Mouse (Mus musculus) heart, embryonic 14.5 days (tissue): Measurements from ENCODE around the gene Gng13. TPM values are rescaled to one million over a fixed set of nuclear protein-coding genes. Genes with fewer than 3 reads are reported as not detected.

Experiments used
- ATAC-seq: fragments of 200-750 bp; cut with Nextera tagmentation; 2 replicates; pipeline ENCODE4 v1.8.0; 2017; ENCODE audit warnings: low read depth, moderate TSS enrichment; ENCODE audit not compliant: insufficient number of reproducible peaks, insufficient read depth, low FRiP score
- H3K27ac ChIP-seq, 2 experiments: fragments of 200-500 bp in 1 of 2; fragments of 300-500 bp in 1 of 2; sonication (generic) in 1 of 2; replicated peaks in 1 of 2; 2 replicates each; pipeline ENCODE4 v1.5.1; 2012 to 2014; ENCODE audit warnings: low read depth in 2 of 2, low read length in 2 of 2, control low read depth in 1 of 2, mild to moderate bottlenecking in 1 of 2, mixed read lengths in 1 of 2; ENCODE audit not compliant: control insufficient read depth in 1 of 2, insufficient read depth in 1 of 2
- H3K27me3 ChIP-seq: fragments of 300-500 bp; sonication (generic); 2 replicates; pipeline ENCODE4 v1.6.1; 2014; ENCODE audit warnings: mild to moderate bottlenecking, low read length, control low read depth; ENCODE audit not compliant: control insufficient read depth, insufficient read depth
- H3K36me3 ChIP-seq: fragments of 300-500 bp; sonication (generic); 2 replicates; pipeline ENCODE4 v1.6.1; 2014; ENCODE audit warnings: mild to moderate bottlenecking, control low read depth, low read length, mixed read lengths; ENCODE audit not compliant: control insufficient read depth, insufficient read depth
- H3K4me1 ChIP-seq, 2 experiments: fragments of 200-500 bp in 1 of 2; fragments of 300-500 bp in 1 of 2; sonication (generic) in 1 of 2; 2 replicates each; pipeline ENCODE4 v1.6.1; 2012 to 2014; ENCODE audit warnings: low read length in 2 of 2, control low read depth in 1 of 2, mixed read lengths in 1 of 2; ENCODE audit not compliant: control insufficient read depth in 2 of 2, insufficient read depth in 2 of 2
- H3K4me2 ChIP-seq: fragments of 300-500 bp; sonication (generic); 2 replicates; pipeline ENCODE4 v1.6.1; 2014; ENCODE audit warnings: mild to moderate bottlenecking, low read length
- H3K4me3 ChIP-seq, 2 experiments: fragments of 200-500 bp in 1 of 2; fragments of 300-500 bp in 1 of 2; sonication (generic) in 1 of 2; 2 replicates each; pipeline ENCODE4 v1.5.1; 2012 to 2014; ENCODE audit warnings: low read length in 2 of 2, mild to moderate bottlenecking in 2 of 2, control low read depth in 1 of 2, low read depth in 1 of 2, moderate library complexity in 1 of 2; ENCODE audit not compliant: control insufficient read depth in 1 of 2, insufficient read depth in 1 of 2
- H3K9ac ChIP-seq: fragments of 300-500 bp; sonication (generic); 2 replicates; pipeline ENCODE4 v1.6.1; 2014; ENCODE audit warnings: mild to moderate bottlenecking, low read length
- H3K9me3 ChIP-seq: fragments of 300-500 bp; sonication (generic); 2 replicates; pipeline ENCODE4 v1.6.1; 2016; ENCODE audit warnings: low read length, control low read depth; ENCODE audit not compliant: control insufficient read depth
- WGBS: fragments of 180-500 bp; shearing (Covaris S2); extraction: QIAGEN DNeasy Blood & Tissue Kit; methylation state at CpG from one replicate; pipeline ENCODE4 v1.1.7; 2014; 5-methylcytosine and 5-hydroxymethylcytosine counted together
- polyA plus RNA-seq: library from polyadenylated mRNA; unstranded; fragments of >200 nt; fragmentation: Nextera tagmentation; extraction: Ambion mirVana; gene quantifications from 2 replicates; pipeline ENCODE4 v1.2.1, GENCODE M21; 2014

Gene Gng13
- polyA plus RNA-seq, result 2.4 and 3.7 TPM in 2 replicates

- ATAC-seq, result no peak
- no peaks in the 10 kb centered on the region for H3K9me3 ChIP-seq
- peaks cover 23% of the 10 kb centered on the region for H3K36me3 ChIP-seq
- H3K4me3 ChIP-seq, result peak within 1 kb of the TSS; percentile 44
- WGBS, result under 1% methylated on average over 45 of the region's 45 CpGs
- peak within 1 kb of the TSS; percentile 85 for H3K4me2 ChIP-seq
- H3K9ac ChIP-seq, result peak within 1 kb of the TSS; percentile 65
- H3K27me3 ChIP-seq, result peaks cover 21% of the 10 kb centered on the region
- H3K27ac ChIP-seq, result no peak within 1 kb of the TSS
- H3K4me1 ChIP-seq, result peaks cover 4 to 8% of the 10 kb centered on the region in 2 experiments; a peak in 1 of 4 replicates
Measured at GRCm38 (mm10) chr17:25716711-25717637, at the start of gene Gng13. Gene Gng13 (plus strand): TSS chr17:25717171.

GRCm38 (mm10) chr17:25668481-25669055, 48.4 kb upstream of the Gng13 start:
- Histone ChIP-seq H3K27ac (no peak overlapping the region), H3K4me1 (no peaks in the 10 kb centered on the region; a peak in 1 of 4 replicates), H3K27me3 (no peaks in the 10 kb centered on the region), H3K4me2 (no peak overlapping the region), H3K9ac (no peak overlapping the region), H3K36me3 (no peaks in the 10 kb centered on the region), H3K4me3 (no peak overlapping the region), H3K9me3 (no peaks in the 10 kb centered on the region)
- WGBS, result 45% methylated on average over 7 of the region's 7 CpGs
- ATAC-seq, result no peak

- H3K9me3 ChIP-seq, result no peaks in the 10 kb centered on the region
- no peak for ATAC-seq
- no peak overlapping the region for H3K9ac ChIP-seq
- no peak overlapping the region for H3K4me3 ChIP-seq
- H3K27ac ChIP-seq, result no peak overlapping the region
- H3K36me3 ChIP-seq, result no peaks in the 10 kb centered on the region
- H3K4me2 ChIP-seq, result no peak overlapping the region
- no peaks in the 10 kb centered on the region for H3K27me3 ChIP-seq
- no peaks in the 10 kb centered on the region for H3K4me1 ChIP-seq
Measured at GRCm38 (mm10) chr17:25672982-25673381, 44.0 kb upstream of the Gng13 start.

- Histone ChIP-seq H3K9me3 (no peaks in the 10 kb centered on the region), H3K36me3 (no peaks in the 10 kb centered on the region), H3K4me3 (no peak overlapping the region), H3K4me2 (no peak overlapping the region), H3K9ac (no peak overlapping the region), H3K27ac (no peak overlapping the region), H3K27me3 (peaks cover 3% of the 10 kb centered on the region; the same call in 1 of the 2 replicates), H3K4me1 (no peaks in the 10 kb centered on the region)
- WGBS, result 72% methylated on average over 6 of the region's 6 CpGs
- no peak for ATAC-seq
Measured at GRCm38 (mm10) chr17:25677969-25678368, 39.0 kb upstream of the Gng13 start.

GRCm38 (mm10) chr17:25679818-25680217, 37.2 kb upstream of the Gng13 start:
- no peak overlapping the region for H3K27ac ChIP-seq
- no peaks in the 10 kb centered on the region for H3K9me3 ChIP-seq
- WGBS, result 21% methylated on average over 5 of the region's 5 CpGs
- no peak overlapping the region for H3K9ac ChIP-seq
- ATAC-seq, result no peak
- no peaks in the 10 kb centered on the region for H3K36me3 ChIP-seq
- H3K4me2 ChIP-seq, result no peak overlapping the region
- H3K4me1 ChIP-seq, result no peaks in the 10 kb centered on the region
- no peak overlapping the region for H3K4me3 ChIP-seq
- H3K27me3 ChIP-seq, result peaks cover 8% of the 10 kb centered on the region; the same call in 1 of the 2 replicates

GRCm38 (mm10) chr17:25681636-25682035, 35.3 kb upstream of the Gng13 start:
- Histone ChIP-seq H3K27me3 (peaks cover 15% of the 10 kb centered on the region; the same call in 1 of the 2 replicates), H3K4me1 (no peaks in the 10 kb centered on the region), H3K4me2 (no peak overlapping the region), H3K9me3 (no peaks in the 10 kb centered on the region), H3K9ac (no peak overlapping the region), H3K36me3 (no peaks in the 10 kb centered on the region), H3K4me3 (no peak overlapping the region), H3K27ac (no peak overlapping the region)
- 75% methylated on average over 4 of the region's 4 CpGs for WGBS
- ATAC-seq, result no peak

- Histone ChIP-seq H3K4me2 (no peak overlapping the region), H3K9me3 (no peaks in the 10 kb centered on the region), H3K9ac (no peak overlapping the region), H3K27me3 (peaks cover 21% of the 10 kb centered on the region; the same call in 1 of the 2 replicates), H3K4me1 (no peaks in the 10 kb centered on the region), H3K36me3 (no peaks in the 10 kb centered on the region), H3K4me3 (no peak overlapping the region), H3K27ac (no peak overlapping the region)
- WGBS, result 33% methylated on average over 7 of the region's 7 CpGs
- ATAC-seq, result no peak
Measured at GRCm38 (mm10) chr17:25686323-25686722, 30.6 kb upstream of the Gng13 start.
